Mouse (Mus musculus): ENCODE measurements around the gene Gm21988. TPM values are rescaled to one million over a fixed set of nuclear protein-coding genes. Genes with fewer than 3 reads are reported as not detected.
A peak's percentile ranks its signal among the peaks of the same experiment; 100 is the strongest.

The Gm21988 gene
- polyA plus RNA-seq, 1 experiment from 2014 or later: 9.0 TPM

DNA sequence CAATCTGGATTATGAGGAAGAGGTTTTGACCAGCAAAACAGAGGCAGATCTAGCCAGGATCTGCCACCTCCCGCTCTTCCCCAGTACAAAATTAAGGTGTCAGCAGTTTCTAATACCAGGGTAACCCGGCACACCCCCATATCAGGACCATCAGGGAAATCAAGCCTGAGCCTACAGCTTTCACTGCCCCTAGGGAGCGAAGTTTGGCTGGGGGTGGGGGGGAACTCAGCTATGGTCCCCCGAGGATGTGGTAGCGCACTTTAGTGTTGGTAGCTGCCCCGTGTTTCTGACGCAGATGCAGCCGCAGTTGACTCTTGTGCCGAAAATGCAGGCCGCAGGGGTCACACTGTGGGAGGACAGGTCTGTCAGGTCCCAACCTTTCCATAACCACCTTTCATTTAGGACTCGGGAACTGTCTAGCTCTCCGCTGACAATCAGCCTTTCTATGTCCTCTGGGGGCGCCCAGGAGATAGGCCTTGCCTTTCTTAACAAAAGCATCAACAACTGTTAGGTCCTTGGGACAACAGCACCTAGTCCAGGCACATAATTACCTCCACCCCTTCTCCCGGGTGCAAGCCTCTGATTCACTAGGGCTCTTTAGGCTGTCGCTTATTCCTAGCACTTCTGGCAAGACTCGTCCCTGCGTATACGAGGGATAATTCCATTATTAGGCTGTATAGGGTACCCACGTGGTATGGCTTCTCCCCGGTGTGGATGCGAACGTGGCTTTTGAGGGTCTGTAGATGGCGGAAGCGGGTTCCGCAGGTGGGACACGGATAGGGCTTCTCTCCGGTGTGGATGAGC lies 13.6 kb downstream of the Gm21988 start:
- Histone ChIP-seq H3K27me3 (replicated peaks; ENCODE audit: control insufficient read depth, insufficient read depth, low read length) (peaks cover 57% of the 10 kb centered on the region), H3K36me3 (ENCODE audit: control insufficient read depth, insufficient read depth, low read length) (no peaks in the 10 kb centered on the region), H3K4me3 (ENCODE audit: low read depth, low read length) (peak overlapping the region; percentile 26), H3K9me3 (ENCODE audit: control insufficient read depth, low read length) (no peaks in the 10 kb centered on the region), H3K27ac (ENCODE audit: low read depth) (no peak overlapping the region), H3K9ac (ENCODE audit: low read length) (peak overlapping the region; percentile 20; the same call in 1 of the 2 replicates), H3K4me1 (replicated peaks; ENCODE audit: control insufficient read depth, insufficient read depth, low read length) (0 out of 2 replicates have a peak, but pooled peaks cover 13% of the 10 kb centered on the region), H3K4me2 (ENCODE audit: low read length) (peak overlapping the region; percentile 50)
- no peak for DNase-seq (ENCODE audit: low spot score)
- peak; percentile 1; the same call in 1 of the 2 replicates for ATAC-seq (replicated peaks; ENCODE audit: low FRiP score, low TSS enrichment, low read depth)
- WGBS: 19% methylated on average over 27 of the region's 27 CpGs

DNA sequence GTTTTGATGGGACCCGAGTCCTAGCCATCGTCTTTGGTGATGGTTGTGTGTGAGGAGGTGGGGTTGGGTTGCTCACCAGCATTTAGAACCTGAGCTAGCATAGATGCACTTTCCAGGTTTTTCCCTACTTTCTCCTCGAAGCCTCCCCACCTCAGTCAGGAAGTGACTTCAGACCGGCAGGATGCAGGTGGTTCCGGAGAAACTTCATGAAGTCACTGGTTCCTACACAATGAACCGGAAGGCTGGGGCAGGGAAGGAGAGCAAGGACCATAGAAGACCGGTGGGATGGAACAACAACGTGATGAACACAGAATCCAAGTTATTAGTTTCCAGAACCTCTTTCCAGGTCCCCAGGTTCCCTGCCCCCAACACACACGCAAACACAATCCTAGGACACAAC lies 15.9 kb downstream of the Gm21988 start:
- DNase-seq (ENCODE audit: low spot score): no peak
- WGBS: 84% methylated on average over 9 of the region's 9 CpGs
- Histone ChIP-seq H3K27me3 (replicated peaks; ENCODE audit: control insufficient read depth, insufficient read depth, low read length) (peaks cover 43% of the 10 kb centered on the region), H3K4me1 (replicated peaks; ENCODE audit: control insufficient read depth, insufficient read depth, low read length) (peaks cover 8% of the 10 kb centered on the region; the same call in 1 of the 2 replicates), H3K9me3 (ENCODE audit: control insufficient read depth, low read length) (no peaks in the 10 kb centered on the region), H3K4me3 (ENCODE audit: low read depth, low read length) (no peak overlapping the region), H3K4me2 (ENCODE audit: low read length) (no peak overlapping the region), H3K27ac (ENCODE audit: low read depth) (peak overlapping the region; percentile 17), H3K9ac (ENCODE audit: low read length) (no peak overlapping the region), H3K36me3 (ENCODE audit: control insufficient read depth, insufficient read depth, low read length) (no peaks in the 10 kb centered on the region)
- ATAC-seq (replicated peaks; ENCODE audit: low FRiP score, low TSS enrichment, low read depth): no peak

DNA sequence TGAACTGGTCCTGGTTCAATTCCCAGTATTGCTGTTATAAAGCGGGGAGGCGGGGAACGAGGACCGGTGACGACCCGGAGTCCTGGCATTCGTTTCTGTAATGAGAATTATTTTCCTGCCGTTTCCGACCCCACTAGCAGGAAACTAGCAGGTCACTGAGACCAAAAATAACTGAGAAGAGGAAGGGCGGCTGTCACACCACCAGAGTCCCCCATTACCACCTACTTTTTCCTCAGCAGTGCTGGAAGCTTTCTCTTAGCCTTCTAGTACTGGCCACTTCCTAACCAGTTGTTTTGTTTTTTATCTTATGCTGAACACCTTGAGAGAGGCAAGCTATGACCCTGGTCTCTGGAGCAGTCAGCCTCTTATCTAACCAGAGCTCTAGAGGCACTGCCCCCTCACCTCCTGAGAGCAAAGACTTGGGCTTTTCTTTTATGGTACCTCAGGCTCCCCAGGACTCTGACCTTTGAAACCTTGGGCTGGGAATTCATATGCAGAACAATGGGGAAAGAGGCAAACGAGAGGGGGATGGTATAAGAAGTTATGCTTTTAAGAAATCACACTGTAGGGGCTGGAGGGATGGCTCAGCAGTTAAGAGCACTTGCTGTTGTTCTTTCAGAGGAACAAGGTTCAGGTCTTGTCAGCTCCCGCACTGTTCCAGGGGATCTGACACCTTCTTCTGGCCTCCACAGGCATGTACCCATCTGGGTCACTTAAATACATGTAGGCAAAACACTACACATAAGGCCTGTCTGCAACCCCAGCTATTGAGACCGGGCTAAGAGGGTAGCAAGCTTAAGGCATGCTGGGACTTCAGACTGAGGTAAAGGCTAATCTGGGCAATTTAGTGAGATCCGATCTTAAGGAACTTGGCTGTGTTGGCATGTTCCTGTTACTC lies 17.8 kb downstream of the Gm21988 start:
- H3K9ac ChIP-seq (ENCODE audit: low read length): peak overlapping the region; percentile 64
- peak; percentile 66 for DNase-seq (ENCODE audit: low spot score)
- H3K4me1 ChIP-seq (replicated peaks; ENCODE audit: control insufficient read depth, insufficient read depth, low read length): peaks cover 5% of the 10 kb centered on the region; the same call in 1 of the 2 replicates
- peaks cover 8% of the 10 kb centered on the region; the same call in 1 of the 2 replicates for H3K36me3 ChIP-seq (ENCODE audit: control insufficient read depth, insufficient read depth, low read length)
- no peak; the same call in 1 of the 2 replicates for ATAC-seq (replicated peaks; ENCODE audit: low FRiP score, low TSS enrichment, low read depth)
- H3K27ac ChIP-seq (ENCODE audit: low read depth): peak overlapping the region; percentile 87
- 7% methylated on average over 14 of the region's 14 CpGs for WGBS
- peak overlapping the region; percentile 96 for H3K4me2 ChIP-seq (ENCODE audit: low read length)
- peak overlapping the region; percentile 55 for H3K4me3 ChIP-seq (ENCODE audit: low read depth, low read length)
- peaks cover 26% of the 10 kb centered on the region for H3K27me3 ChIP-seq (replicated peaks; ENCODE audit: control insufficient read depth, insufficient read depth, low read length)
- no peaks in the 10 kb centered on the region for H3K9me3 ChIP-seq (ENCODE audit: control insufficient read depth, low read length)

GRCm38 (mm10) chr11:70220731-70221602 lies 18.7 kb downstream of the Gm21988 start, which contains the start of gene Slc16a13:
Gene Slc16a13 (minus strand): TSS chr11:70221064.
- Histone ChIP-seq H3K9ac (ENCODE audit: low read length) (peak within 1 kb of the TSS; percentile 64), H3K27me3 (replicated peaks; ENCODE audit: control insufficient read depth, insufficient read depth, low read length) (peaks cover 26% of the 10 kb centered on the region), H3K36me3 (ENCODE audit: control insufficient read depth, insufficient read depth, low read length) (peaks cover 13% of the 10 kb centered on the region; the same call in 1 of the 2 replicates), H3K4me3 (ENCODE audit: low read depth, low read length) (peak within 1 kb of the TSS; percentile 55), H3K4me1 (replicated peaks; ENCODE audit: control insufficient read depth, insufficient read depth, low read length) (peaks cover 5% of the 10 kb centered on the region; the same call in 1 of the 2 replicates), H3K4me2 (ENCODE audit: low read length) (peak within 1 kb of the TSS; percentile 96), H3K9me3 (ENCODE audit: control insufficient read depth, low read length) (no peaks in the 10 kb centered on the region), H3K27ac (ENCODE audit: low read depth) (peak within 1 kb of the TSS; percentile 87)
- under 1% methylated on average over 28 of the region's 28 CpGs for whole genome bisulfite sequencing
- DNase-seq (ENCODE audit: low spot score): peak; percentile 92
- peak; percentile 92 for ATAC-seq (replicated peaks; ENCODE audit: low FRiP score, low TSS enrichment, low read depth)

GRCm38 (mm10) chr11:70220323-70220722 lies 19.3 kb downstream of the Gm21988 start:
- Histone ChIP-seq H3K27me3 (replicated peaks; ENCODE audit: control insufficient read depth, insufficient read depth, low read length) (peaks cover 26% of the 10 kb centered on the region), H3K27ac (ENCODE audit: low read depth) (peak overlapping the region; percentile 87), H3K4me1 (replicated peaks; ENCODE audit: control insufficient read depth, insufficient read depth, low read length) (peaks cover 5% of the 10 kb centered on the region; the same call in 1 of the 2 replicates), H3K9ac (ENCODE audit: low read length) (peak overlapping the region; percentile 64), H3K36me3 (ENCODE audit: control insufficient read depth, insufficient read depth, low read length) (peaks cover 13% of the 10 kb centered on the region; the same call in 1 of the 2 replicates), H3K9me3 (ENCODE audit: control insufficient read depth, low read length) (no peaks in the 10 kb centered on the region), H3K4me2 (ENCODE audit: low read length) (peak overlapping the region; percentile 96), H3K4me3 (ENCODE audit: low read depth, low read length) (peak overlapping the region; percentile 55)
- DNase-seq (ENCODE audit: low spot score): no peak
- WGBS: 3% methylated on average over 24 of the region's 24 CpGs
- ATAC-seq (replicated peaks; ENCODE audit: low FRiP score, low TSS enrichment, low read depth): no peak

GRCm38 (mm10) chr11:70219873-70220272 lies 19.8 kb downstream of the Gm21988 start:
- no peak for DNase-seq (ENCODE audit: low spot score)
- H3K27me3 ChIP-seq (replicated peaks; ENCODE audit: control insufficient read depth, insufficient read depth, low read length): peaks cover 26% of the 10 kb centered on the region
- peak overlapping the region; percentile 64 for H3K9ac ChIP-seq (ENCODE audit: low read length)
- ATAC-seq (replicated peaks; ENCODE audit: low FRiP score, low TSS enrichment, low read depth): no peak
- H3K4me2 ChIP-seq (ENCODE audit: low read length): peak overlapping the region; percentile 96
- H3K4me1 ChIP-seq (replicated peaks; ENCODE audit: control insufficient read depth, insufficient read depth, low read length): peaks cover 5% of the 10 kb centered on the region; the same call in 1 of the 2 replicates
- WGBS: 62% methylated on average over 7 of the region's 7 CpGs
- peak overlapping the region; percentile 87; the same call in 1 of the 2 replicates for H3K27ac ChIP-seq (ENCODE audit: low read depth)
- H3K9me3 ChIP-seq (ENCODE audit: control insufficient read depth, low read length): no peaks in the 10 kb centered on the region
- peak overlapping the region; percentile 55 for H3K4me3 ChIP-seq (ENCODE audit: low read depth, low read length)
- peaks cover 13% of the 10 kb centered on the region; the same call in 1 of the 2 replicates for H3K36me3 ChIP-seq (ENCODE audit: control insufficient read depth, insufficient read depth, low read length)

DNA sequence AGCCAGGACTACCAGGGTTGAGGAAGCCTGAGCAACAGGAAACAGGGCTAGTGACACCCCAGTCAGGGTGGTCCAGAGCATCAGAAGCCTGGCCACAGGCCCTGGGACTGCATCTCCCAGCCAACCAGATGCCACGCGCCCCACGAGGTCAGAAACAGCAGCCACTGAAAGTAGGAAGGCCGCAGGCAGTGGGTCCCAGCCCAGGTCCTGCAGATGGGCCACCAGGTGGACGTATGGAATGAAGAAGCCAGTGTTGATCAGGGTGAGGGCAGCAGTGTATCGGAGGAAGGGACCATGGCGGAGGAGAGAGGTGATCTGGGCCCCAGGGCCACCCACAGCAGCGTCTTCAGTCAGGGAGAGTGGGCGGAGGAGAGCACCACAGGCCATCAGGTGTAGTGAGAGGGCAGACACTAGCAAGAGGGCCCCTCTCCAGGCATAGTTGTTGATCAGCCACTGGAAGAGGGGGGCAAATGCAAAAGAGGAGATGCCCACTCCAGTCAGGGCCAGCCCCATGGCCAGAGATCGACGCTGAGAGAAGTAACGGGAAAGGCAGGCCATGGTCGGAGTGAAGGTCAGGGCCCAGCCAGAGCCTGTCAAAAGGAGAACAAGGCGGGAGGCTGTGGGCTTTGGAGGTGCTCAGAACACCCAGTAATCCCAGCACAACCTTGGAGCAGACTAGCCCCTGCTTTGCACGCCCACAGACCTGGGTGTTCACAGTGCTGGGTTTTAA lies 20.7 kb downstream of the Gm21988 start:
- Histone ChIP-seq H3K27ac (ENCODE audit: low read depth) (no peak overlapping the region), H3K4me1 (replicated peaks; ENCODE audit: control insufficient read depth, insufficient read depth, low read length) (peaks cover 13% of the 10 kb centered on the region), H3K9ac (ENCODE audit: low read length) (no peak overlapping the region), H3K4me2 (ENCODE audit: low read length) (peak overlapping the region; percentile 96), H3K9me3 (ENCODE audit: control insufficient read depth, low read length) (no peaks in the 10 kb centered on the region), H3K27me3 (replicated peaks; ENCODE audit: control insufficient read depth, insufficient read depth, low read length) (peaks cover 31% of the 10 kb centered on the region), H3K4me3 (ENCODE audit: low read depth, low read length) (no peak overlapping the region), H3K36me3 (ENCODE audit: control insufficient read depth, insufficient read depth, low read length) (peaks cover 13% of the 10 kb centered on the region; the same call in 1 of the 2 replicates)
- DNase-seq (ENCODE audit: low spot score) (no peak), ATAC-seq (replicated peaks; ENCODE audit: low FRiP score, low TSS enrichment, low read depth) (no peak)
- 89% methylated on average over 15 of the region's 15 CpGs for WGBS
